Mouse (Mus musculus): ENCODE data around the gene Clec14a. TPM values are rescaled to one million over a fixed set of nuclear protein-coding genes. Genes with fewer than 3 reads are reported as not detected.

Clec14a gene
- total and polyA plus RNA-seq, 3 experiments, result not detected

DNA sequence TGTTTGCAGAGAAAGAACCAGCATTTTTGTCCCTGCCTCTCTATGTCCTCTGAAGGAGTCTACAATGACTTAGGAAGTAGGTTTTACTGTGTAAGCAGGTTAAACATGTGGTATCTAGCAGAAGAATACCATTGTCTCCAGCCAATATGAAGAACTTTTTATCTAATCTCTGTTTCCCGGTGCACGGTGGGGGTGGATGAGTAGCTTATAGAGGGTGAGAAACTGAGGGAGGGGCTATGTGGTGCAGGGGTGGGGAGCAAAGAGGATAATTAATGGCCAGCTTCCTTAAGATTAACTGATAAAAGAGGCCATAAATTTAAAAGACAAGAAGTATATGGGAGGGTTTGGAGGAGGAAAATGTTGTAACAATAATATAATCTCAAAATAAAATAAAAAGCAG lies 36.5 kb upstream of the Clec14a start:
- TF ChIP-seq JUND (conservative IDR thresholded peaks at IDR 0.05; ENCODE audit: low read depth, low read length) (no peak), KAT2A (IDR thresholded peaks at IDR 0.05; ENCODE audit: insufficient replicate concordance, low read length) (no peak), IRF4 (IDR thresholded peaks at IDR 0.05; ENCODE audit: low read depth, low read length) (no peak), POLR2A (IDR thresholded peaks at IDR 0.05; ENCODE audit: low read depth, low read length) (no peak), ZMIZ1 (IDR thresholded peaks at IDR 0.05; ENCODE audit: low read depth, low read length) (no peak), ZKSCAN1 (IDR thresholded peaks at IDR 0.05; ENCODE audit: borderline replicate concordance, low read depth, low read length) (no peak), PAX5 (IDR thresholded peaks at IDR 0.05; ENCODE audit: low read length) (no peak), MAX (IDR thresholded peaks at IDR 0.05; ENCODE audit: low read length) (no peak), UBTF (IDR thresholded peaks at IDR 0.05; ENCODE audit: low read depth, low read length) (no peak), CTCF (conservative IDR thresholded peaks at IDR 0.05 in 1 of 2, IDR thresholded peaks at IDR 0.05 in 1 of 2; ENCODE audit: low read depth in 2 of 2, low read length in 2 of 2) (no peak), GABPA (IDR thresholded peaks at IDR 0.05; ENCODE audit: insufficient replicate concordance, low read depth, low read length) (no peak), MYC (IDR thresholded peaks at IDR 0.05; ENCODE audit: low read depth, low read length) (no peak), ELF1 (IDR thresholded peaks at IDR 0.05; ENCODE audit: low read depth, low read length) (no peak), JUN (IDR thresholded peaks at IDR 0.05; ENCODE audit: insufficient read depth, low read depth, low read length) (no peak), MAFK (IDR thresholded peaks at IDR 0.05; ENCODE audit: insufficient replicate concordance, low read length) (no peak), EP300 (IDR thresholded peaks at IDR 0.05; ENCODE audit: low read length) (no peak), CHD2 (IDR thresholded peaks at IDR 0.05; ENCODE audit: low read length) (no peak)
- Histone ChIP-seq H3K36me3 (replicated peaks in 1 of 2; ENCODE audit: control insufficient read depth in 1 of 2, insufficient read depth in 1 of 2, low read length in 1 of 2) (no peaks in the 10 kb centered on the region), H3K4me1 (ENCODE audit: control insufficient read depth in 1 of 2, insufficient read depth in 2 of 2) (no peaks in the 10 kb centered on the region), H3K4me3 (replicated peaks in 1 of 3; ENCODE audit: low read depth in 2 of 3, low read length in 2 of 3, poor library complexity in 1 of 3) (no peak overlapping the region), H3K9me3 (replicated peaks; ENCODE audit: low read length) (no peaks in the 10 kb centered on the region), H3K79me2 (replicated peaks; ENCODE audit: control insufficient read depth, extremely low read depth, insufficient read depth, poor library complexity, severe bottlenecking) (no peaks in the 10 kb centered on the region), H3K27ac (ENCODE audit: insufficient read depth, low read depth) (no peak overlapping the region), H3K9ac (ENCODE audit: insufficient read depth, low read depth) (no peak overlapping the region), H3K4me2 (ENCODE audit: insufficient read depth, low read depth, poor library complexity, severe bottlenecking) (no peak overlapping the region), H3K27me3 (replicated peaks) (no peaks in the 10 kb centered on the region)
- DNase-seq (ENCODE audit: extremely low read depth), result no peak
- dilution Hi-C loops (cut with MboI; ENCODE audit: extremely low pct_ligation_motif_present, extremely low pct_unique_long_range_greater_than_20kb, low sequenced_read_pairs), result no loop called here
- in situ Hi-C loops (cut with MboI; ENCODE audit: low pct_ligation_motif_present, low pct_unique_long_range_greater_than_20kb, low sequenced_read_pairs), result no loop called here

- H3K9me3 ChIP-seq (replicated peaks; ENCODE audit: low read length), result no peaks in the 10 kb centered on the region
- no peak for TF ChIP-seq EP300 (IDR thresholded peaks at IDR 0.05; ENCODE audit: low read length)
- TF ChIP-seq TCF12 (IDR thresholded peaks at IDR 0.05; ENCODE audit: low read depth, low read length), result no peak
- TF ChIP-seq TBP (conservative IDR thresholded peaks at IDR 0.05; ENCODE audit: low read depth, low read length), result no peak
- no peak for TF ChIP-seq HCFC1 (IDR thresholded peaks at IDR 0.05; ENCODE audit: low read depth, low read length)
- no peak for TF ChIP-seq NELFE (IDR thresholded peaks at IDR 0.05; ENCODE audit: low read depth, low read length)
- TF ChIP-seq E2F4 (IDR thresholded peaks at IDR 0.05; ENCODE audit: insufficient replicate concordance, low read depth, low read length), result no peak
- no peak for TF ChIP-seq KAT2A (IDR thresholded peaks at IDR 0.05; ENCODE audit: insufficient replicate concordance, low read length)
- no peak for TF ChIP-seq ETS1 (conservative IDR thresholded peaks at IDR 0.05; ENCODE audit: low read depth, low read length)
- no peak for TF ChIP-seq MAX (IDR thresholded peaks at IDR 0.05; ENCODE audit: low read length)
- no peak for TF ChIP-seq RCOR1 (conservative IDR thresholded peaks at IDR 0.05; ENCODE audit: low read depth, low read length)
- no peak for TF ChIP-seq POLR2AphosphoS2 (IDR thresholded peaks at IDR 0.05; ENCODE audit: low read depth, low read length)
- no peak for TF ChIP-seq CHD2 (IDR thresholded peaks at IDR 0.05; ENCODE audit: low read length)
- no peak for TF ChIP-seq ELF1 (IDR thresholded peaks at IDR 0.05; ENCODE audit: low read depth, low read length)
- TF ChIP-seq CHD1 (IDR thresholded peaks at IDR 0.05; ENCODE audit: low read depth, low read length), result no peak
- no peak for TF ChIP-seq ZKSCAN1 (IDR thresholded peaks at IDR 0.05; ENCODE audit: borderline replicate concordance, low read depth, low read length)
- no peaks in the 10 kb centered on the region for H3K36me3 ChIP-seq (replicated peaks in 1 of 2; ENCODE audit: control insufficient read depth in 1 of 2, insufficient read depth in 1 of 2, low read length in 1 of 2)
- DNase-seq (ENCODE audit: extremely low read depth), result no peak
- H3K4me1 ChIP-seq (ENCODE audit: control insufficient read depth in 1 of 2, insufficient read depth in 2 of 2), result no peaks in the 10 kb centered on the region
- in situ Hi-C loops (cut with MboI; ENCODE audit: low pct_ligation_motif_present, low pct_unique_long_range_greater_than_20kb, low sequenced_read_pairs), result no loop called here
- no peak overlapping the region for H3K4me3 ChIP-seq (replicated peaks in 1 of 3; ENCODE audit: low read depth in 2 of 3, low read length in 2 of 3, poor library complexity in 1 of 3)
- H3K9ac ChIP-seq (ENCODE audit: insufficient read depth, low read depth), result no peak overlapping the region
- no peaks in the 10 kb centered on the region for H3K79me2 ChIP-seq (replicated peaks; ENCODE audit: control insufficient read depth, extremely low read depth, insufficient read depth, poor library complexity, severe bottlenecking)
- H3K4me2 ChIP-seq (ENCODE audit: insufficient read depth, low read depth, poor library complexity, severe bottlenecking), result no peak overlapping the region
- no peak overlapping the region for H3K27ac ChIP-seq (ENCODE audit: insufficient read depth, low read depth)
- dilution Hi-C loops (cut with MboI; ENCODE audit: extremely low pct_ligation_motif_present, extremely low pct_unique_long_range_greater_than_20kb, low sequenced_read_pairs), result no loop called here
- no peaks in the 10 kb centered on the region for H3K27me3 ChIP-seq (replicated peaks)
Observed at GRCm38 (mm10) chr12:58296980-58297379, 27.9 kb upstream of the Clec14a start.

All from CH12.LX (cell line).